Mouse (Mus musculus) lung, embryonic 16.5 days (tissue): Measurements from ENCODE around the gene Khk. TPM values are rescaled to one million over a fixed set of nuclear protein-coding genes. Genes with fewer than 3 reads are reported as not detected.

Experiments
- ATAC-seq: fragments of 200-750 bp; cut with Nextera tagmentation; 2 replicates; pipeline ENCODE4 v1.8.0; 2017; ENCODE audit warnings: low read depth, mild to moderate bottlenecking, moderate library complexity
- H3K27ac ChIP-seq: fragments of 300-500 bp; sonication (generic); 2 replicates; pipeline ENCODE4 v1.5.1; 2014; ENCODE audit warnings: mild to moderate bottlenecking, control low read depth, low read length
- H3K27me3 ChIP-seq: fragments of 300-500 bp; sonication (generic); 2 replicates; pipeline ENCODE4 v1.6.1; 2014; ENCODE audit warnings: low read depth, low read length, mixed read lengths; ENCODE audit not compliant: control insufficient read depth, insufficient read depth
- H3K36me3 ChIP-seq: fragments of 300-500 bp; sonication (generic); 2 replicates; pipeline ENCODE4 v1.6.1; 2014; ENCODE audit warnings: low read length; ENCODE audit not compliant: control insufficient read depth, insufficient read depth
- H3K4me1 ChIP-seq: fragments of 300-500 bp; sonication (generic); replicated peaks from 2 replicates; pipeline ENCODE4 v1.6.1; 2014; ENCODE audit warnings: low read length, mixed read lengths; ENCODE audit not compliant: control insufficient read depth, insufficient read depth
- H3K4me2 ChIP-seq: fragments of 300-500 bp; sonication (generic); 2 replicates; pipeline ENCODE4 v1.6.1; 2014; ENCODE audit warnings: low read depth, low read length, control low read depth
- H3K4me3 ChIP-seq: fragments of 300-500 bp; sonication (generic); 2 replicates; pipeline ENCODE4 v1.5.1; 2014; ENCODE audit warnings: mild to moderate bottlenecking, low read length, control low read depth
- H3K9ac ChIP-seq: fragments of 300-500 bp; sonication (generic); 2 replicates; pipeline ENCODE4 v1.6.1; 2014; ENCODE audit warnings: low read length, control low read depth
- H3K9me3 ChIP-seq: fragments of 300-500 bp; sonication (generic); 2 replicates; pipeline ENCODE4 v1.6.1; 2016; ENCODE audit warnings: low read length; ENCODE audit not compliant: control insufficient read depth
- WGBS: fragments of 180-500 bp; shearing (Covaris S2); extraction: QIAGEN DNeasy Blood & Tissue Kit; methylation state at CpG from one replicate; pipeline ENCODE4 v1.1.7; 2014; 5-methylcytosine and 5-hydroxymethylcytosine counted together
- polyA plus RNA-seq: library from polyadenylated mRNA; unstranded; fragments of >200 nt; fragmentation: Nextera tagmentation; extraction: Ambion mirVana; gene quantifications from 2 replicates; pipeline ENCODE4 v1.2.1, GENCODE M21; 2015

Khk gene
- polyA plus RNA-seq, 1 experiment from 2014 or later, result 13.2 TPM

GRCm38 (mm10) chr5:30909863-30910262 is 11.4 kb upstream of the Khk start:
- Histone ChIP-seq H3K9me3 (no peaks in the 10 kb centered on the region), H3K9ac (no peak overlapping the region), H3K36me3 (peaks cover 11% of the 10 kb centered on the region; the same call in 1 of the 2 replicates), H3K4me3 (no peak overlapping the region), H3K4me1 (peaks cover 53% of the 10 kb centered on the region), H3K27ac (peak overlapping the region; percentile 98; the same call in 1 of the 2 replicates), H3K4me2 (no peak overlapping the region), H3K27me3 (no peaks in the 10 kb centered on the region)
- 77% methylated on average over 7 of the region's 7 CpGs for WGBS
- ATAC-seq, result no peak

DNA sequence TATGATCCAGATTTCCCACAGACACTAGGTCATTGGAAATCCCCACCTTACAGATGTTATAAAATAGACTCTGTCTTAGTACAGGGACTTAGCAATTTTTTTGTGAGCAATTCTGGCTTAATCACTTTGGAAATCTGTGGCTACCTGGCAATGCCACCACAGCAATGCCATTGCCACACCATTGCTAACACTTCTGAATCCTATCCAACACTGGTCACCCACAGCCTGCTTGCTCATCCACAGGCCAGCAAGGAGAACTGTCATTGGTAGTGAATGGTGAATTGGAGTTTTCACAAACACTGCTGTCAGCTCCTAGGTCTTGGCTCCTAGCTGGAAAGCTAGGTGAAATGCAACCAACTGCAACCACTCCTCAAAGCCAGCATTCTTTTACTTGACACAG is 10.8 kb upstream of the Khk start:
- peaks cover 54% of the 10 kb centered on the region for H3K4me1 ChIP-seq
- no peak overlapping the region for H3K9ac ChIP-seq
- H3K4me2 ChIP-seq, result no peak overlapping the region
- H3K4me3 ChIP-seq, result no peak overlapping the region
- ATAC-seq, result no peak
- H3K27me3 ChIP-seq, result no peaks in the 10 kb centered on the region
- H3K9me3 ChIP-seq, result no peaks in the 10 kb centered on the region
- H3K36me3 ChIP-seq, result peaks cover 5% of the 10 kb centered on the region; the same call in 1 of the 2 replicates
- H3K27ac ChIP-seq, result no peak overlapping the region

- Histone ChIP-seq H3K4me2 (peak overlapping the region; percentile 84; the same call in 1 of the 2 replicates), H3K27me3 (no peaks in the 10 kb centered on the region), H3K36me3 (peaks cover 3% of the 10 kb centered on the region), H3K9ac (peak overlapping the region; percentile 44), H3K27ac (peak overlapping the region; percentile 98), H3K9me3 (no peaks in the 10 kb centered on the region), H3K4me3 (no peak overlapping the region), H3K4me1 (peaks cover 48% of the 10 kb centered on the region)
- no peak for ATAC-seq
- WGBS, result 41% methylated on average over 5 of the region's 5 CpGs
These were observed 9.1 kb upstream of the Khk start for GRCm38 (mm10) chr5:30912156-30912555.

GRCm38 (mm10) chr5:30913060-30913841 is 8.0 kb upstream of the Khk start, which contains the start of gene Emilin1:
Gene Emilin1 (plus strand): TSS chr5:30913402.
- H3K36me3 ChIP-seq, result peaks cover 6% of the 10 kb centered on the region
- H3K4me1 ChIP-seq, result peaks cover 43% of the 10 kb centered on the region
- 11% methylated on average over 12 of the region's 13 CpGs for WGBS
- peak within 1 kb of the TSS; percentile 81 for H3K9ac ChIP-seq
- H3K9me3 ChIP-seq, result no peaks in the 10 kb centered on the region
- peak within 1 kb of the TSS; percentile 67 for H3K4me3 ChIP-seq
- H3K27ac ChIP-seq, result peak within 1 kb of the TSS; percentile 98
- peak; percentile 85 for ATAC-seq
- H3K4me2 ChIP-seq, result peak within 1 kb of the TSS; percentile 84
- H3K27me3 ChIP-seq, result no peaks in the 10 kb centered on the region

GRCm38 (mm10) chr5:30914101-30914635 is 7.1 kb upstream of the Khk start:
- H3K4me1 ChIP-seq, result peaks cover 34% of the 10 kb centered on the region
- H3K9me3 ChIP-seq, result no peaks in the 10 kb centered on the region
- no peak for ATAC-seq
- H3K4me3 ChIP-seq, result peak overlapping the region; percentile 67
- H3K27me3 ChIP-seq, result no peaks in the 10 kb centered on the region
- peaks cover 10% of the 10 kb centered on the region for H3K36me3 ChIP-seq
- WGBS, result 33% methylated on average over 7 of the region's 7 CpGs
- H3K4me2 ChIP-seq, result peak overlapping the region; percentile 84
- peak overlapping the region; percentile 81 for H3K9ac ChIP-seq
- H3K27ac ChIP-seq, result peak overlapping the region; percentile 98

- Histone ChIP-seq H3K4me2 (peak overlapping the region; percentile 84), H3K27me3 (no peaks in the 10 kb centered on the region), H3K9ac (peak overlapping the region; percentile 81), H3K4me1 (peaks cover 28% of the 10 kb centered on the region), H3K9me3 (no peaks in the 10 kb centered on the region), H3K36me3 (peaks cover 10% of the 10 kb centered on the region), H3K27ac (peak overlapping the region; percentile 98), H3K4me3 (peak overlapping the region; percentile 67)
- 40% methylated on average over 6 of the region's 6 CpGs for WGBS
- ATAC-seq, result no peak
These were observed 6.4 kb upstream of the Khk start for GRCm38 (mm10) chr5:30914849-30915248.

- Histone ChIP-seq H3K4me2 (peak overlapping the region; percentile 84), H3K4me1 (peaks cover 32% of the 10 kb centered on the region), H3K4me3 (peak overlapping the region; percentile 67), H3K27ac (peak overlapping the region; percentile 98), H3K27me3 (no peaks in the 10 kb centered on the region), H3K9ac (peak overlapping the region; percentile 81), H3K36me3 (peaks cover 10% of the 10 kb centered on the region), H3K9me3 (no peaks in the 10 kb centered on the region)
- ATAC-seq, result no peak
- 35% methylated on average over 9 of the region's 9 CpGs for WGBS
These were observed 5.8 kb upstream of the Khk start for GRCm38 (mm10) chr5:30915456-30915855.

GRCm38 (mm10) chr5:30915974-30916433 is 5.2 kb upstream of the Khk start:
- Histone ChIP-seq H3K4me3 (peak overlapping the region; percentile 67), H3K9me3 (no peaks in the 10 kb centered on the region), H3K4me2 (peak overlapping the region; percentile 84), H3K9ac (no peak overlapping the region), H3K4me1 (peaks cover 37% of the 10 kb centered on the region), H3K36me3 (peaks cover 10% of the 10 kb centered on the region), H3K27me3 (no peaks in the 10 kb centered on the region), H3K27ac (peak overlapping the region; percentile 98)
- peak; percentile 68 for ATAC-seq
- 5% methylated on average over 7 of the region's 7 CpGs for WGBS

GRCm38 (mm10) chr5:30916841-30917240 is 4.4 kb upstream of the Khk start:
- 93% methylated on average over 9 of the region's 9 CpGs for WGBS
- H3K27ac ChIP-seq, result peak overlapping the region; percentile 68
- no peak for ATAC-seq
- no peak overlapping the region for H3K9ac ChIP-seq
- no peaks in the 10 kb centered on the region for H3K9me3 ChIP-seq
- peaks cover 33% of the 10 kb centered on the region for H3K4me1 ChIP-seq
- H3K4me3 ChIP-seq, result no peak overlapping the region
- H3K27me3 ChIP-seq, result no peaks in the 10 kb centered on the region
- H3K4me2 ChIP-seq, result no peak overlapping the region
- H3K36me3 ChIP-seq, result peaks cover 10% of the 10 kb centered on the region
